Mouse (Mus musculus): ENCODE measurements around the gene Elk3. TPM values are rescaled to one million over a fixed set of nuclear protein-coding genes. Genes with fewer than 3 reads are reported as not detected.

The Elk3 gene
- polyA plus RNA-seq, 1 experiment: 0.10 TPM

DNA sequence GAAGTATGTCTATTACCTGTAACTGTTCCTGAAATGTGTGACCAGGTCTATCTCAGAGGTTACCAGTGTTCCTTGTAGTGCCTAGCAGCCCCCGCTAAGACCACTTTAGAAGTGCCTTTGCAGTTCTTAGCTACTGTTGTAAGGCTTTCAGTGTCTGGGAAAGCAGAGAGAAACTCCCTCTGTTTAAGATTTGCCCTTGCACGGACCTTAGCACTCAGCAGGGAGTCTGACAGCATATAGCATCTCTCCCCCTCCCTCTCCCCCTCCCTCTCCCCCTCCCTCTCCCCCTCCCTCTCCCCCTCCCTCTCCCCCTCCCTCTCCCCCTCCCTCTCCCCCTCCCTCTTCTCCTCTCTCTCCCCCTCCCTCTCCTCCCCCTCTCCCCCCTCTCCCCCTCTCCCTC lies 24.1 kb upstream of the Elk3 start:
- Histone ChIP-seq H3K9me3 (ENCODE audit: control insufficient read depth, low read length) (no peaks in the 10 kb centered on the region), H3K27me3 (ENCODE audit: control insufficient read depth) (no peaks in the 10 kb centered on the region), H3K4me3 (replicated peaks) (no peak overlapping the region), H3K36me3 (ENCODE audit: control insufficient read depth) (no peaks in the 10 kb centered on the region), H3K4me1 (ENCODE audit: control insufficient read depth) (peaks cover 10% of the 10 kb centered on the region)
- TF ChIP-seq TAL1 (IDR thresholded peaks at IDR 0.05; ENCODE audit: low read length): no peak
- TF ChIP-seq GATA1 (IDR thresholded peaks at IDR 0.05; ENCODE audit: low read length): no peak

DNA sequence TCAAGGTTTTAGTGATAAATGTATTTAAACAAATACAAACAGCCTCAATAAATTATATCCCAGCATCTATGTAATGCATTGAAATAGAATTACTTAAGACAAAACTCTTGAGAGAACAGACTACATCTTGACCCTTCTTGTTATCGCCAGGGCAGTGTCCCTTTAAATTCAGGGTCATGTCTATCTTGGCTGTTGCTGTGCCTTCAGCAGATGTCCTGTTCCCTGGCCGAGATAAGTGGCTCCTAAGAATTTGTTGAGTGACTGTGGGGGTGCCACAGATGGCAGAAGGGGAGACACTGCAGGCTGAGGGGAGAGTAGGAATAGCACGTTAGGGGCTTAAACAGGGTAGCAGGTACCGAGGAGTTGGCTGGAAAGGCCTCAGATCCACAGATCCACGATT lies 22.3 kb upstream of the Elk3 start:
- H3K27me3 ChIP-seq (ENCODE audit: control insufficient read depth): no peaks in the 10 kb centered on the region
- H3K4me3 ChIP-seq (replicated peaks): no peak overlapping the region
- no peaks in the 10 kb centered on the region for H3K36me3 ChIP-seq (ENCODE audit: control insufficient read depth)
- TF ChIP-seq GATA1 (IDR thresholded peaks at IDR 0.05; ENCODE audit: low read length) (no peak), TAL1 (IDR thresholded peaks at IDR 0.05; ENCODE audit: low read length) (no peak)
- peaks cover 10% of the 10 kb centered on the region for H3K4me1 ChIP-seq (ENCODE audit: control insufficient read depth)
- H3K9me3 ChIP-seq (ENCODE audit: control insufficient read depth, low read length): no peaks in the 10 kb centered on the region

DNA sequence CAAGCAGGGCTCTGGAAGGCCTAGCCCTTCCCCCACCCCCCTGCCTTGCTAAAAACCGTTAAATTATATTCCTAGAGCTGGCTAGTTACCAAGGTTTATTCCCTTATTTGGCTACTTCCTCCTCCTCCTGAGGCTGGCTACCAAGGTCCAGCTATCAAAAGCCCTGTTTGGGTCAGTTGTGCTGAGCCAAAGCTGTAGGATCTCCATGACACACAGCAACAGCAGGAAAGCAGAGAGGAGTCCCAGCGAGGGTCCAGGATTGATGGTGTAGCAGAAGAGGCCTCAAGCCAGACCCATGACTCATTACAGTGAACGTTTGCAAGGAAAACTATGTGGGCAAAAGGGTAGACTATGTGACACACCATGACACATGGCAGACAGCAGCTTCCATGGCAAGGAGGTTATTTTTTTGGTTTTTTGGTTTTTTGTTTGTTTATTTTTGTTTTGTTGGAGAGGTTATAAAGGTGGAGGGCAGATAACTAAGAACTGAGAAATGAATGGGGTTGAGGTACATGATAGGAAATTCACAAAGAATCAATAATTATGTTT lies 21.4 kb upstream of the Elk3 start:
- no peak for TF ChIP-seq GATA1 (IDR thresholded peaks at IDR 0.05; ENCODE audit: low read length)
- no peak for TF ChIP-seq TAL1 (IDR thresholded peaks at IDR 0.05; ENCODE audit: low read length)
- Histone ChIP-seq H3K4me1 (ENCODE audit: control insufficient read depth) (peaks cover 10% of the 10 kb centered on the region), H3K36me3 (ENCODE audit: control insufficient read depth) (no peaks in the 10 kb centered on the region), H3K4me3 (replicated peaks) (no peak overlapping the region), H3K9me3 (ENCODE audit: control insufficient read depth, low read length) (no peaks in the 10 kb centered on the region), H3K27me3 (ENCODE audit: control insufficient read depth) (no peaks in the 10 kb centered on the region)

DNA sequence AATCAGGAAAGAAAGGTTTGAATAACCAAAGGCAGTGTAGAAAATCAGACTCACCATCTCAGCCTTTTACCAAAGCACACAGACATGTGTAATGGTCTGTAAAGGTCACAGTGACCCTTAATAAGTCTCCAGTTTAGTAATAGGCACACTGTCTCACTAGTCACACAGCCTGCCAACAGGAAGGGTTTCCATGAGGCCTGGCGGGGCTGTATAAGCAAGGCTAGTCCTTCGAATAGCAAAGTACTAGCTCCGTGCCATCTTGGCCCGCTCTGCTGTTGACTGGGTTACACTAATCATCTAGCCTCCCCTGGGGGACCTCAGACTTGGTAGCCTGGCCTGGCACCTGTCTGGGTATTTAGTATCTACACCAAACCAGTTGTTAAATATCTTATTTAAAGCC lies 20.6 kb upstream of the Elk3 start:
- peaks cover 10% of the 10 kb centered on the region for H3K4me1 ChIP-seq (ENCODE audit: control insufficient read depth)

DNA sequence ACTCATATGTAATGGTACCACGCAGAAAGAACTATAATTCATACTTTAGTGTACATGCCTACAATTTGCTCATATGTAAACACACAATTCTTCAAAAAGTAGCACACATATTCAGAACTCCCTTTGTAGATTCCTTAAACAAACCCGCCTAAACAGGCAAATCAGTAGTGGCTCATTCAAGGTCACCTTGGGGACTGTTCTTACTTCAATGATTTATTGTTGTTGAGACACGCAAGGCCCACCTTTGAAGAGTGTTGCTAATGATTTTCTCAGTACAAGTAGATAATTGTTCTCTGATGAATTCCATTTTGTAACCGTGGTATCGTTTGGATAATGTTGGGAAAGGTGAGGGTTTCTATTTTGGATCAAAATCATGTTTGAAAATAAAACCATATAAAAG lies 17.4 kb upstream of the Elk3 start:
- Histone ChIP-seq H3K27me3 (ENCODE audit: control insufficient read depth) (no peaks in the 10 kb centered on the region), H3K36me3 (ENCODE audit: control insufficient read depth) (no peaks in the 10 kb centered on the region), H3K9me3 (ENCODE audit: control insufficient read depth, low read length) (no peaks in the 10 kb centered on the region), H3K4me1 (ENCODE audit: control insufficient read depth) (peaks cover 8% of the 10 kb centered on the region), H3K4me3 (replicated peaks) (no peak overlapping the region)
- no peak for TF ChIP-seq GATA1 (IDR thresholded peaks at IDR 0.05; ENCODE audit: low read length)
- no peak for TF ChIP-seq TAL1 (IDR thresholded peaks at IDR 0.05; ENCODE audit: low read length)

More for the DNA sequence above, 20.6 kb upstream of the Elk3 start:
- Histone ChIP-seq H3K9me3 (ENCODE audit: control insufficient read depth, low read length) (no peaks in the 10 kb centered on the region), H3K27me3 (ENCODE audit: control insufficient read depth) (no peaks in the 10 kb centered on the region), H3K4me3 (replicated peaks) (no peak overlapping the region), H3K36me3 (ENCODE audit: control insufficient read depth) (no peaks in the 10 kb centered on the region)
- TF ChIP-seq GATA1 (IDR thresholded peaks at IDR 0.05; ENCODE audit: low read length) (no peak), TAL1 (IDR thresholded peaks at IDR 0.05; ENCODE audit: low read length) (no peak)

DNA sequence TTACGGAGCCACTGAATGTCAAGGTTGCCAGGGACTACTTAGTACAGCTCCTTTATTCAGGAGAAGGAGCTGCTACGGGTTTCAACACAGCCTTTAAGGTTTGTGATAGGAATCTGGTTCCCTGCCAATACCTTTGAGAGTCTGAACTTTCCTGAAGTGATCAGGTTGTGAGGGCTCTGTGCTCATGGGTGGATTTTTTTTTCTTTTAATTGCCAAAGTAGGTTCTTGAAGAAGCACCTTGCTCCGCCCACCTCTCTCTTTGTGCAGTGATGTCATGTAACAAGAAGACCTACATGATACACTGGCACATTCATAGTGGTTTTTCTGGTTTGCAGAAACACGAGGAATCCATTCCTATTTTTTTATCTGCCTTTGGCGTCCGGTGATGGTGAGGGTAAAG lies 16.3 kb upstream of the Elk3 start:
- Histone ChIP-seq H3K9me3 (ENCODE audit: control insufficient read depth, low read length) (no peaks in the 10 kb centered on the region), H3K36me3 (ENCODE audit: control insufficient read depth) (no peaks in the 10 kb centered on the region), H3K4me3 (replicated peaks) (no peak overlapping the region), H3K27me3 (ENCODE audit: control insufficient read depth) (no peaks in the 10 kb centered on the region), H3K4me1 (ENCODE audit: control insufficient read depth) (peaks cover 4% of the 10 kb centered on the region)
- TF ChIP-seq TAL1 (IDR thresholded peaks at IDR 0.05; ENCODE audit: low read length) (no peak), GATA1 (IDR thresholded peaks at IDR 0.05; ENCODE audit: low read length) (no peak)

DNA sequence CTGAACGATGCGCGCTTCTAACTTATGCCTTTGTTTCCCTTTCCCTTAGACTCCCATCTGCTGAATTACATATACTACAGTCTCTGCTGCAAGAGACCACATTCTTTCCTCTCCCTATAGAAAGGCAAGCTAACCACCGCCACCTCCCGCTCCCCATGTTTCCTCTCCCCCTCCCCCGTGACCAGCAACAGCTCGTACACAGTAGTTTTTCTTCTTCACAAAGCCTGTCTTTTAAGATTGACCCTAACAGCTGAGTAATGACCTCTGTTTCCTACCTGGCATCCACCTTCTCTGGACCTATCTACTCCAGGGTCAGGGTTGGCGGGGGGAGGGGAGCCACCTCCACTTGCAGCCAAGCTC lies 15.8 kb upstream of the Elk3 start:
- TF ChIP-seq GATA1 (IDR thresholded peaks at IDR 0.05; ENCODE audit: low read length): no peak
- TF ChIP-seq TAL1 (IDR thresholded peaks at IDR 0.05; ENCODE audit: low read length): no peak
- H3K36me3 ChIP-seq (ENCODE audit: control insufficient read depth): no peaks in the 10 kb centered on the region

DNA sequence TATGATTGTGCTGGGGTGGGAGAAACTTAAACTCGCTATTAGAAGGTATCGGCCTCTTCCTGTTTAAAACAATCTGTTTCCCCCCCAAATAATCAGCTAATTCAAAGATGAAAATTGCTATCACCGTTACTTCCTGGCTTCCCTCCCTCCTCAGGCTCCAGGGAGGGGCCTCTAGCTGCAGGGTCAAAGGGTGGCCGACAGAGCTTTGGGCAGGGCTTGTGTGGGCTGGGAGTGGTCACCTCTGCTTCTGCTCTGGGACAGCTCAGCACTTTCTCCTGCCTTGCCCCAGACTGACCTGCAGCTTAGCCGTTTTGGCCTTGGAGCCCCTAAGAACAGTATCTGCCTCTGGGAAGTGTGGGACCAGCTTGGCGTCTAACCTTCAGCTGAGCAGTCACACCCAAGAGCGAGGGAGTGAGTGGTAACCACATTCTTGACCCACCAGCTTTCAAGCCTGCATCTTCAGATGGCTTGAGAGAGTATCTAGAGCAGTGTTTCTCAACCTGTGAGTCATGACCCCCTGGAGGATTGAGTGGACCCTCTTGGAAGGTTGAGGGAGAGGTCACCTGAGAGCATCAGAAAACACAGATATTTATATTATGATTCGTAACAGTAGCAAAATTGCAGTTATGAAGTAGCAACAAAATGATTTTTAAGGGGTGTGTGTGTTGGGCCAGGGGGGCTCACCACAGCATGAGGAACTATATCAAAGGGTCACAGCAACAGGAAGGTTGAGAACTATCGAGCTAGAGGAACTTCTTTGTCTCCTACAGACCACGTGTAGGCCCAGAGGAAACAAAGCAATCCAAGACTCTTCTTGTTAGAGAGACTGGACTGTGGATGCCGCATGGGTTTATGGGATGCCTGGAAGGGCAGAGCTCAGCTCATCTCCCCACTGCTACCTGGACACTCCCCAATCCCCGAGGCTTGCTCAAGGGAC lies 15.1 kb upstream of the Elk3 start:
- Histone ChIP-seq H3K4me3 (replicated peaks) (no peak overlapping the region), H3K36me3 (ENCODE audit: control insufficient read depth) (no peaks in the 10 kb centered on the region), H3K9me3 (ENCODE audit: control insufficient read depth, low read length) (no peaks in the 10 kb centered on the region), H3K27me3 (ENCODE audit: control insufficient read depth) (no peaks in the 10 kb centered on the region), H3K4me1 (ENCODE audit: control insufficient read depth) (peaks cover 3% of the 10 kb centered on the region)
- TF ChIP-seq TAL1 (IDR thresholded peaks at IDR 0.05; ENCODE audit: low read length) (no peak), GATA1 (IDR thresholded peaks at IDR 0.05; ENCODE audit: low read length) (no peak)

More for the DNA sequence above, 15.8 kb upstream of the Elk3 start:
- H3K4me1 ChIP-seq (ENCODE audit: control insufficient read depth): peaks cover 3% of the 10 kb centered on the region
- no peak overlapping the region for H3K4me3 ChIP-seq (replicated peaks)
- no peaks in the 10 kb centered on the region for H3K27me3 ChIP-seq (ENCODE audit: control insufficient read depth)
- H3K9me3 ChIP-seq (ENCODE audit: control insufficient read depth, low read length): no peaks in the 10 kb centered on the region

DNA sequence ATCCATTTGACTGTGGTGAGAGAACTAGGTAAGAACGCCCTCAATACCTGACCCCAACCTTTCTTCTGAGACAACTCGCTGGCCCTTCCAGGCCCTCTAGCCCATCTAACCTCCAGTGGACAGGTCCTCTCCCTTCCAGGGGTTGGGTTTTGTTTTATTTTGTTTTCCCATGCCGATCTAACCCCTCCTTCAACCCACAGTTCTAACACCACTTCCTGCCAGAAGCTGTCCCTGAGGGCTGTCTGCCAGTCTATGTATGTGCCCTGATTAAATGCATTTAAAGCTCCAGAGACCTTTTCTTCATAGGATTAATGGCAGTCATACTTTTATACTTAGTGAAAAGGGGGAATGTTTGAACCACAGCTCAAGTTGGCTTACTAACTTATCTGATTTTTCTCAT lies 14.4 kb upstream of the Elk3 start:
- H3K36me3 ChIP-seq (ENCODE audit: control insufficient read depth): no peaks in the 10 kb centered on the region
- TF ChIP-seq GATA1 (IDR thresholded peaks at IDR 0.05; ENCODE audit: low read length) (no peak), TAL1 (IDR thresholded peaks at IDR 0.05; ENCODE audit: low read length) (no peak)
- peaks cover 3% of the 10 kb centered on the region for H3K4me1 ChIP-seq (ENCODE audit: control insufficient read depth)
- no peak overlapping the region for H3K4me3 ChIP-seq (replicated peaks)
- H3K9me3 ChIP-seq (ENCODE audit: control insufficient read depth, low read length): no peaks in the 10 kb centered on the region
- H3K27me3 ChIP-seq (ENCODE audit: control insufficient read depth): no peaks in the 10 kb centered on the region

Data from erythroblast, embryonic 14.5 days (primary cell).